Mouse (Mus musculus) layer of hippocampus, adult 11-12 months (tissue): ENCODE data around the gene Tmem203.

ENCODE experiments used
- DNase-seq: peaks from one replicate; pipeline ENCODE4 v3.0.0; 2022; ENCODE audit warnings: low spot score

The Tmem203 gene

GRCm38 (mm10) chr2:25255284-25255779 is at the start of gene Tmem203:
Gene Tmem203 (plus strand): TSS chr2:25255439.
- DNase-seq, result peak; percentile 85

DNA sequence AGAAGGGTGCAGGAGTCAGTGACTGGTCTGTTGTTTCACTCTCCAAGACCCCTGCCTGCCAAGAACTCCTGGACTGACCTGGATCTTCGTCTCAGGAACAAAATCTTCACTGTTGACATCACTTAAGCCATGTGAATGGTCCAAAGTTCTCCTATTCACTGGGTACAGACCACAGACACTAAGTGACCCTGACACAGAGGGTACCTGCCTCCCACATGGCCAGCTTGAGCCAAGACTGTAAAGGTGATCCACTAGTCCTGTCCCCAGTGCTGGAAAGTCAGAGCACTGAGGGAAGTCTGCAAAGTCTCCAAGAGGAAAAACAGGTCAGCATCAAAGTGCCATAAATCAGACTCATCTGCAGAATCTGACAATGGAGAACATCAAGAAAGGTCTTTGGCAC is 47.6 kb upstream of the Tmem203 start:
- no peak for DNase-seq

- no peak for DNase-seq
Measured at GRCm38 (mm10) chr2:25210686-25211085, 44.6 kb upstream of the Tmem203 start.

GRCm38 (mm10) chr2:25211121-25211670 is 44.0 kb upstream of the Tmem203 start, which contains the start of gene Nelfb:
Gene Nelfb (minus strand): TSS chr2:25211489.
- peak; percentile 86 for DNase-seq

DNA sequence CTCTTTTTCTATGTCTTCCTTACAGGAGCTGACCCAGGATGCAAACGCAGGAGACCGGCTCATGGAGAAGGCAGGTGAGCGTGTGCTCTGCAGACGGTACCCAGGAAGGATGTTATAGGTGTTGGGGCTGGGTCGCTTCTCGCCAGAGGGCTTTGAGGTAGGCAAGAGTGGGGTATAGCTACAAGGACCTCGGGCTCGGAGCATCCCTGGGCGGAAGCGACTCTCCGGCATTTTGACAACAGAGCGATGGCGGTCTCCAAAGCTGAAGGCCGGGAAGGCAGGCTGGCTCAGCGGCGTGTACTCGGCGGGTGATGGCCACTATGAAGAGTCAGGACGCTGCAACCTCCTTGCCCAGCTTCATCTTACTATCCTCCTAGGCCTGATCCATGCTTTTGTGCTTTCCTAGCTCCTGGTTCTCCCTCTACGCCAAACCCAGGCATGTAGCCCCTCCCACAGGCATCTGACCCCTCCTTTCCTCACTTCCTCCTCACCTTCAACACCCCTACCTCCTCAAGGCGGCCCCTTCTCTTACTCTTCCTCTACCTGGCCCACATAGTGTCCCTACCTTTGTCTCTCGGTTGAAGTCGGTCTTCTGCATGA is 41.9 kb upstream of the Tmem203 start:
- no peak for DNase-seq

DNA sequence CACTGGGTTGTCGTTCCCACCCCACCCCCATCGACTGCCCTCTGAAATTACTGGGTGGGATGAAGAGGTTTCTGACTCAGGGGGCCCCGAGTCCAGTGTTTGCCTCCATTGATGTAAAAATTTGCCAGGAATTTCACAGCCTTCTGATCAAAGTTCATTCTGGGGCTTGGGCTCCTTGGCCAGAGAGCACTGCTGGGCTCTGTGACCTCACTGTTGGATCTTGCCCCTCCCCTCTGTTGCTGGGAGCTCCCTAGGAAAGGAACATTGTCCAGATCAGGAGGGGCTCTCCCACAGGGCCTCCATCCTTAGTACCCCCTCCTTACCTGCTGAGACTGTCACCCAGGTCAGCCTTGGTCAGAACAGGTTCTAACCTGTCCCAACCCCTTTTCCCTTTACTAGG is 40.8 kb upstream of the Tmem203 start, which contains the start of gene Stpg3:
Gene Stpg3 (minus strand): TSS at position 194 of the 400 bp plus-strand sequence.
- no peak for DNase-seq

- DNase-seq, result no peak
Measured at GRCm38 (mm10) chr2:25217666-25218065, 37.6 kb upstream of the Tmem203 start.

GRCm38 (mm10) chr2:25218445-25218844 is 36.8 kb upstream of the Tmem203 start, which contains the start of gene Fam166a:
Gene Fam166a (plus strand): TSS chr2:25218745.
- no peak for DNase-seq

- DNase-seq, result no peak
Measured at GRCm38 (mm10) chr2:25221331-25221772, 33.9 kb upstream of the Tmem203 start.

DNA sequence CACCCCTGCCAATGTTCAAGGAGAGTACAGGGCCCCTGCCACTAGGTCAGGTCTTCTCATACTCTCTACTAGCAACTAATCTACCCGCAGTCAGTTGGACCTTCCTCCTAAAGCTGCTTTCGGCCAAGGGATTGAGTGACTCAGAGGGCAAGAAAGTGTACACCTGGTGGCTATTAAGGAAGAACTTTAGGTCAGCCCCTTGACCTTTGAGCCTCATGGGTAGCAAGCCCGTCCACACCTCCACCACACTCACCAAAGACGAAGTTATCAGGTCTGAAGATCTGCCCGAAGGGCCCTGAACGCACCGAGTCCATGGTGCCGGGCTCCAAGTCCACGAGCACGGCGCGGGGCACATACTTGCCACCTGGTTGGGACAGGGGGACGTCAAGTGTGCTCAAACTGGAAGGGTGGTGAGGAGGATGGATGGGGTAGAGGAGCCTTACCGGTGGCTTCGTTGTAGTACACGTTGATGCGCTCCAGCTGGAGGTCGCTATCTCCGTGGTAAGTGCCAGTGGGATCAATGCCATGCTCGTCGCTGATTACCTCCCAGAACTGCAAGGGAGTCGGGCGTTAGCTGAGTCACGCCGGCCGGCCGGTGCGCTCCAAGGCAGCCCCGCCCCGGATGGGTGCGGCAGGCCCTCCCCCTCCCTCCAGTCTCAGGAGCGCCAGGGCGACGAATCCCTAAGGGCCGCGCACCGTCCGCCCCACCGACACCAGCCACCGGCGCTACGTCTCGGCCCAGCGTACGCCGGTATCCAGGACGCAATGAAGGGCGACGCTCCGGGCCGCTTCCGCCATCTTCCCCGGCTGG is 31.4 kb upstream of the Tmem203 start:
- peak; percentile 76 for DNase-seq

GRCm38 (mm10) chr2:25224492-25224765 is 30.8 kb upstream of the Tmem203 start, which contains the start of gene Tubb4b:
Gene Tubb4b (minus strand): TSS chr2:25224702.
- DNase-seq, result no peak

GRCm38 (mm10) chr2:25224766-25225752 is 30.2 kb upstream of the Tmem203 start:
- DNase-seq, result peak; percentile 99

GRCm38 (mm10) chr2:25225811-25226379 is 29.3 kb upstream of the Tmem203 start:
- no peak for DNase-seq

GRCm38 (mm10) chr2:25226864-25227263 is 28.4 kb upstream of the Tmem203 start:
- DNase-seq, result peak; percentile 71

DNA sequence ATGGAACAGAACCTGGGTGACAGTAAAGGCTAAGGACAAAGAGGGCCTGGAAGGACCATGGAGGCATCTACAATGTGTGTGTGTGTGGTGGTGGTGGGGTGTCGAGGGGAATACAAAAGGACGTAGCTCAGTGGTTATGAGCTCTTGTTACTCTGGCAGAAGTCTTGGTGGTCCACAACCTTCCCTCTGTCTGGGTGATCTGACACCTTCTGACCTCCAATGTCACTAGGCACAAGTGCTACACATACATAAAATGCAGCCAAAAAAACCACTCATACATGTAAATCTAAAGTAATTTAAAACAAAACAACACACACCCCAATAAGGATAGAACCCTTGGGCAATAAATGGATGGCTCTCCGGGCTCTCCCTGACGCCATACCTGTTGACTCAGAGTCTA is 27.8 kb upstream of the Tmem203 start:
- DNase-seq, result no peak

DNA sequence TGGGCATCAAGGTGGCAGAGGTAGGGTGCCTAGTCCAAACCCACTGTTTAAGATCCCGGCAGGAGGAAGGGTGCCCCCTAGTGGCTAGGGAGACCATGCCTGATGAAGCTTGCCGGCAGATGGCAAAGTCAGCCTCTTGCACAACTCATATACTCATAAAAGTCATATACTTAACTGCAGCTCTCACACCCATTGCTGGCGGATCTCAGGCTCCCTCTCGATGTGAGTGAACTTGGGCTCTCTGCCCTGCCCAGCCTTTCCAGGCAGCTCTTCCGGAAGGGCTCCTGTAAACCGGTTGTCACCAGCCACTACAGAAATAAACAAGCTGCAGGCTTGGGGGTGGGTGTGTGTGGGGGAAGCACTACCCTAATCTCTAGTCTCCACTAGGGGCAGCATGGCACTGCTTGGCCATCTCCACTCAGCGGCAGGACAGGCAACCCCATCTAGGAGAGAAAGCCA is 26.8 kb upstream of the Tmem203 start:
- DNase-seq, result peak; percentile 91

DNA sequence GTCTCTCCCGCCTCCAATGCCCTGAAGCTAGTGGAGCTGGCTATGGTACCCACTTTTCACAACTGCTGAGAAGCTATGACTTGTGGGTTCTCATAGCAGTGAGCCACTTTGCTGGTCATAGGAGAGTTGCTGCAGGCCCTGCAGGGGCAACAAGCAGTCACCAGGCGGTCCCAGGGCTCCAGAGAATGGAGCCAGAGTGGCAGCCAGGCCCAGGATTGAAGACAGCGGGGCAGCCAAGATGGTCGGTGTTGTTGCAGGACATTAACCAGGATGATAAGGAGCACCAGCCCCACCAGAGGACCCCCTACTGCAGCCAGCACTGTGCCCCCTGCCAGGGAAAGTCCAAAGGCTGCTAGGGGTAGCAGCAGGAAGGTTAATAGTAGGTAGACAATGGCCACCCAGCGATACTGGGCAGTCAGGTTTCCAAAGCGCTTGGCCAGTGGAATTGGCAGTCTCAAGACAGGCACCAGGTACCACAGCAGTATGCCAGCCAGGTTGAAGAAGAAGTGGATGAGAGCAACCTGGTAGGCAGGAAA is 26.2 kb upstream of the Tmem203 start:
- no peak for DNase-seq

- no peak for DNase-seq
Measured at GRCm38 (mm10) chr2:25229582-25229981, 25.7 kb upstream of the Tmem203 start.

DNA sequence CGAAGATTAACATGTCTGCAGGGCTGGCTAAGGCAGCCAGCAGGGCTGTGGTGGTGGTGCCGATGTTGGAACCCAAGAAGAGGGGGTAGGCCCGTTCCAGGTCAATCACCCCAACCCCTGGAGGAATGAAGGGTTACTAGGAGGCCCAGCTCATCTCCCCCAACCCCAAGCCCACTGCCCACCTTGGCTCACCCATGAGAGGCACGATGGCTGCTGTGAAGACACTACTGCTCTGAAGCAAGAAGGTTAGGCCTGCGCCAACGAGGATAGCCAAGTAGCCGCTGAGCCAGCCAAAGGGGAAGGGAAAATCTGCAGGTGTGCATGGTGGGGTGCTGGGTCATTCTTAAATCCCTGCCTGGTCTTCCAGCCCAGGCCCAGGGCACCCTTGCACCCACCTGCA is 24.7 kb upstream of the Tmem203 start:
- DNase-seq, result no peak

DNA sequence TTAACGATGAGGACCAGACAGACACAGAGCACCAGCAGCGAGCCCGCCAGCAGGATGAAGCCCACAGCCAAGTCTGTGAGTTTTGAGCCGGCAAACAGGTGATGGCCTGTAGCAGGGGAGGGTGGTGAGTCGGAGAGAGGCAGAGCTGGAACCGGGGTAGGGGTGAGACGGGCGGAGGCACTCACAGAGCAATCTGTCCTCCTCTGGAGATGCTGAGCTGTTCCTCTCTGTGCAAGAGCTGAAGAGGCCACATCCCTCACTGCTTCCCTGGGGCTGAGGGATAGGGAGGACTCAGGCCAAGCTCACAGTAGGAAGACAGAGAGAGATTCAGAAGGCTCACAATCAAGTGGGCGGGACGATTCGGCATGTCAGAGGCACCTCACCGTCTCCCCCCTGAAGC is 24.2 kb upstream of the Tmem203 start:
- DNase-seq, result no peak

- DNase-seq, result no peak
Measured at GRCm38 (mm10) chr2:25233421-25233820, 21.8 kb upstream of the Tmem203 start.
